Mouse (Mus musculus): Measurements from ENCODE around the gene Uqcc1. TPM values are rescaled to one million over a fixed set of nuclear protein-coding genes. Genes with fewer than 3 reads are reported as not detected.

Uqcc1 gene
- polyA plus RNA-seq, 1 experiment from 2014 or later: 76.1 TPM

DNA sequence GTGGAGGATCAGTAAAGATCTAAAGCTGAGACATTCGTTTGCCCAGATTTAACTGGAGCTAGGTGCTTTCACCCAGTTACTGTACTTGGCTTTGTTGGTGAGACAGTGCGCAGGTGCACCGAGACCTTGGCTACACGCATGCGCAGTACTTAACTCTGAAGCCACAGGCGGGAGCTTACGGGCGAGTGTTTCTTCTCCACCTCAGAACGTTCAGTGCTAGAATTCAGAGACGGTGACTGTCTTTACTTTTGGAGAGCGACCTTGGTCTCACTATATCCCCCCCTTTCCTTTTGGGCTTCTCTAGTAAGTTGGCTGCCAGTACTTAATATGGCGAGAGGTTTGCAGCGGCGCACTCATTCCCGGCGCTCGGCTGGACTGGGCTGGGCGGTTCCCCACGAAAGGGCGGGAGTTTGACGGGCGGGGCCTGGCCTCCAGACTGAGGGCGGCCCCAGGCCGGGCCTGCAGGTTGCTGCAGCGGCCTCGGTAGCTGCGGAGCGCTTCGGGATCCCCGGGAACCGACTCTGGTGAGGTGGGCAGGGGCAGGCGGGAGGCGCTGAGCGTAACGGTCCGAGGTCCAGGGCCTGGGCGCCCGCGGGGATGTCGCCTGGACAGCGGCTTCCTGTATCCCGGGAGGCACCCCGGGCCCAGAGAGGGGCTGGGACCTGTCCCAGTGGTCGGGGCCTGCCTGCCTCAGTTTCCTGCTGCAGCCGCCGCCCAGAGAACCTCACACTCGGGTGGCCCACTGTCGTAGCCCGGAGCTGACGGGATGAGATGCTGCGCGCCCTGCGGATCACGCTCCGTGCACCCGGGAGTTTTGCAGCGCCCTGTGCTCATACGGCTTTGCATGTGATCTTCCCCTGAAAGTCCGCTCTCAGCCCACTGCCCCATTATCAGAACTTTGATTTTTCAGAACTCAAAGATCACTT lies 26.3 kb upstream of the Uqcc1 start, which contains the start of gene Cep250:
Gene Cep250, plus strand, starts transcription at position 325 of the 926 bp plus-strand sequence.
- Histone ChIP-seq H3K4me3 (ENCODE audit: low read depth, low read length) (peak within 1 kb of the TSS; percentile 93), H3K36me3 (ENCODE audit: control insufficient read depth, insufficient read depth, low read length) (no peaks in the 10 kb centered on the region)

DNA sequence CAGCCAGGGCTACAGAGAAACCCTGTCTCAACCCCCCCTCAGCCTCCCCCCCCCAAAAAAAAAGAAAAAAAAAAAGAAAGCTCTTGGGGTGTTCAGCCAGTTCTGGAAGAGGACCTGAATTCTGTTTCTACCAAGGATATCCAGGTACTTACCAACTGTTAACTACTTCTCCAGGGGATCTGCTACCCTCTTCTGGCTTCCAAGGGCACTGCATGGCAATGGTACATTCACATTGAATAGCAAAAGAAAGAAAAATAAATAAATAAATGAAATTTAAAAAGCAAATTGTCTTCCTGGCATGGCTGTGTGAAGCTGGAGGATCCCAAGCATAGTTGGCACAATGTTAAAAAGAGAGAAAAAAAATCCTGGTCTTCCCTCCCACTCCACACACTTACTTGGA lies 21.9 kb upstream of the Uqcc1 start:
- Histone ChIP-seq H3K36me3 (ENCODE audit: control insufficient read depth, insufficient read depth, low read length) (no peaks in the 10 kb centered on the region), H3K4me2 (no peak overlapping the region), H3K4me1 (replicated peaks; ENCODE audit: control insufficient read depth, insufficient read depth, low read length) (no peaks in the 10 kb centered on the region; the same call in none of the 2 replicates), H3K27me3 (replicated peaks; ENCODE audit: control insufficient read depth, insufficient read depth, low read length) (no peaks in the 10 kb centered on the region; the same call in 1 of the 2 replicates), H3K9ac (ENCODE audit: low read depth, low read length) (no peak overlapping the region), H3K27ac (ENCODE audit: low read depth, low read length) (no peak overlapping the region), H3K4me3 (ENCODE audit: low read depth, low read length) (no peak overlapping the region), H3K9me3 (ENCODE audit: control insufficient read depth, low read length) (no peaks in the 10 kb centered on the region)
- ATAC-seq (replicated peaks; ENCODE audit: low FRiP score): no peak
- DNase-seq (ENCODE audit: low spot score): no peak

More for the DNA sequence above, 26.3 kb upstream of the Uqcc1 start, which contains the start of gene Cep250:
- Histone ChIP-seq H3K27me3 (replicated peaks; ENCODE audit: control insufficient read depth, insufficient read depth, low read length) (no peaks in the 10 kb centered on the region; the same call in 1 of the 2 replicates), H3K27ac (ENCODE audit: low read depth, low read length) (peak within 1 kb of the TSS; percentile 82), H3K4me1 (replicated peaks; ENCODE audit: control insufficient read depth, insufficient read depth, low read length) (0 out of 2 replicates have a peak, but pooled peaks cover 5% of the 10 kb centered on the region), H3K9me3 (ENCODE audit: control insufficient read depth, low read length) (no peaks in the 10 kb centered on the region), H3K9ac (ENCODE audit: low read depth, low read length) (peak within 1 kb of the TSS; percentile 96), H3K4me2 (peak within 1 kb of the TSS; percentile 81)
- WGBS: under 1% methylated on average over 59 of the region's 59 CpGs
- ATAC-seq (replicated peaks; ENCODE audit: low FRiP score) (peak; percentile 99), DNase-seq (ENCODE audit: low spot score) (peak; percentile 93)

DNA sequence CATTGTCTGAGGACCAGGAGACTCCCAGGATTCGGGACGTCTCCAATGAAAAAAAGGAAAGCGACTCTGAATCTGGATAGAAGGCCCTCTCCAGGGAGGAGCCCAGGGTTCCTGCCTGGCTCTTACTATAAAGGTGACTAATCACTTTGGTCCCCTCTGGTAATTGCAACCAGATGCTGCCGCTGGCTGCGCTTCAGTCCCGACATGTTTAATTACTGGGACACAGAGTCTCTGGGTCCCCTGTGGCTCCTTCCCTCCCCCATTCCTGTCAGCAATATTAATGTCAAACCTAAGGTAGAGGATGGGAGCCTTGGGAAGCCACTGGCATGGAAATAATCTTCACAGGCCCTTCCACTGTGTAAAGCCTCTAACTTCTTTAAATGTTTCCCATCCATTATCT lies 19.3 kb upstream of the Uqcc1 start:
- DNase-seq (ENCODE audit: low spot score) (no peak), ATAC-seq (replicated peaks; ENCODE audit: low FRiP score) (no peak)
- Histone ChIP-seq H3K9me3 (ENCODE audit: control insufficient read depth, low read length) (no peaks in the 10 kb centered on the region), H3K4me1 (replicated peaks; ENCODE audit: control insufficient read depth, insufficient read depth, low read length) (no peaks in the 10 kb centered on the region; the same call in none of the 2 replicates), H3K4me3 (ENCODE audit: low read depth, low read length) (no peak overlapping the region), H3K9ac (ENCODE audit: low read depth, low read length) (no peak overlapping the region), H3K27ac (ENCODE audit: low read depth, low read length) (no peak overlapping the region), H3K36me3 (ENCODE audit: control insufficient read depth, insufficient read depth, low read length) (no peaks in the 10 kb centered on the region), H3K27me3 (replicated peaks; ENCODE audit: control insufficient read depth, insufficient read depth, low read length) (no peaks in the 10 kb centered on the region; the same call in 1 of the 2 replicates), H3K4me2 (no peak overlapping the region)
- 30% methylated on average over 6 of the region's 6 CpGs for WGBS

DNA sequence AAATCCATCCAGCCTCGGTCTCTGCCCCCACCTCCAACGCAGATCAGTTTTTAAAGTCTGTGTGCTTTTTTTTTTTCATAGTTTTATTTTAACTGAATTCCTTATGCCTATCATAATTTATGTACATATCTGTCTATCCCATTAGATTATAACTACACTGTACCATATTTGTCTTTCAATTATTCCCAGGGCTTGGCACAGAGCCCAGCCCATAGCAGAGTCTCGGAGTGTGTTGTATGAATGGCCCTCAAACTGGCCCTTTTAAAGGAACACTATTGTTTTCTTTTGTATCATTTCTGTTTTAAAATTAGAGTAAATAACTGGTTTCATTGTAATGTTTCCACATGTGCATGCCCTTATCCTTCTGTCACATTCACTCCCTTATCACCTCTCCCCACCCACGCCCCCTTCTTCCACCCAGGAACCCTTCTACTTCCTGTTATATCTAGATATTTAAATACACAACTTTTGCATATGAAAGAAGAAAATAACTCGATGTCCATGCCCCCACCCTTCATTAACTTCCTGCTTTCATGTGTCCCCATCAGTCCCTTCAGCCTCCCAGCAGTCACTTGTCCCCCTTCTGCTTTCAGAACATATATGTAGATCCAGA lies 17.4 kb upstream of the Uqcc1 start:
- peak; percentile 64 for ATAC-seq (replicated peaks; ENCODE audit: low FRiP score)
- no peak overlapping the region for H3K4me3 ChIP-seq (ENCODE audit: low read depth, low read length)
- no peak overlapping the region for H3K27ac ChIP-seq (ENCODE audit: low read depth, low read length)
- no peak overlapping the region for H3K9ac ChIP-seq (ENCODE audit: low read depth, low read length)
- H3K27me3 ChIP-seq (replicated peaks; ENCODE audit: control insufficient read depth, insufficient read depth, low read length): no peaks in the 10 kb centered on the region
- H3K4me2 ChIP-seq: no peak overlapping the region; the same call in 1 of the 2 replicates
- peaks cover 6% of the 10 kb centered on the region for H3K4me1 ChIP-seq (replicated peaks; ENCODE audit: control insufficient read depth, insufficient read depth, low read length)
- no peaks in the 10 kb centered on the region for H3K9me3 ChIP-seq (ENCODE audit: control insufficient read depth, low read length)
- 54% methylated on average over 5 of the region's 5 CpGs for WGBS
- H3K36me3 ChIP-seq (ENCODE audit: control insufficient read depth, insufficient read depth, low read length): no peaks in the 10 kb centered on the region
- DNase-seq (ENCODE audit: low spot score): no peak

DNA sequence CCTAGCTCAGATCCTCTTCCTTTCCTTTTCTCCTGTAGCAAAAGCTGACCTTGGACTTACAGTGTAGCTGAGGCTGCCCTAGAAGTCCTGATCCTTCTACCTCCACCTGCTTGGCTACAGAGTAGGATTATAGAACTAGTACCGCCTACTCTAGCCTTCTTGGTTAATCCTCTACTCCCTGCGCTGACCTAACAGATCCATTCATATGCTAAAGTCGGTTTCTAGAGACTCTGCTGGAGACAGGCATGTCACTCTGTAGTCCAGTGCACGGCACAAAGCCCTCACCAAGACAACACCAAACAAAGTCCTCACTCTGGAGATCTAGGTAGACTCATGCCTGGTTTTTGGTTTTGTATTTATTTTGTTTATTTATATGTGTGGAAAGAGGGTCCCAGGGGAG lies 16.4 kb upstream of the Uqcc1 start:
- no peak for DNase-seq (ENCODE audit: low spot score)
- ATAC-seq (replicated peaks; ENCODE audit: low FRiP score): no peak
- Histone ChIP-seq H3K4me3 (ENCODE audit: low read depth, low read length) (no peak overlapping the region), H3K9me3 (ENCODE audit: control insufficient read depth, low read length) (no peaks in the 10 kb centered on the region), H3K27me3 (replicated peaks; ENCODE audit: control insufficient read depth, insufficient read depth, low read length) (no peaks in the 10 kb centered on the region), H3K36me3 (ENCODE audit: control insufficient read depth, insufficient read depth, low read length) (no peaks in the 10 kb centered on the region), H3K4me2 (no peak overlapping the region), H3K4me1 (replicated peaks; ENCODE audit: control insufficient read depth, insufficient read depth, low read length) (peaks cover 6% of the 10 kb centered on the region), H3K9ac (ENCODE audit: low read depth, low read length) (no peak overlapping the region), H3K27ac (ENCODE audit: low read depth, low read length) (no peak overlapping the region)
- 40% methylated on average over 4 of the region's 4 CpGs for WGBS

DNA sequence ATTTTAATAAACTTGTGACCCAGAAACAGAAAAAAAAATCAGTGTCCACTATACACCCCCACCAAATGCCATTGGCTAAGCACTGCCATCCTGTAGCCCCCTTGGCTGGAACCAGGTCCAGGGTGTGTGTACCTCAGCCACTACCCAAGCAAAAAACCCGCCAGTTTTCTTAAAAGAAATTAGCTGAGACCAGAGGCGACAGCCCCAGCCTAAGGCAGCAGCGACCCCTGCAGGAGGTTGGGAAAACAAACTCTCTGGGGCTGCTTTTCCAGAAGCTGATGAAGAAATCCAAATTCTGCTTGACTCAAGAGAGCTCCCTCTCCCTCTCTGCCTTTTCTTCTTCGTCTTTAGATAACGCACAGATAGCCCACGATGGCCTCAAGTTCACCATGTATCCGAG lies 16.0 kb upstream of the Uqcc1 start:
- DNase-seq (ENCODE audit: low spot score): peak; percentile 60
- H3K27ac ChIP-seq (ENCODE audit: low read depth, low read length): no peak overlapping the region
- 2% methylated on average over 7 of the region's 7 CpGs for WGBS
- H3K9ac ChIP-seq (ENCODE audit: low read depth, low read length): no peak overlapping the region
- no peak overlapping the region for H3K4me3 ChIP-seq (ENCODE audit: low read depth, low read length)
- H3K36me3 ChIP-seq (ENCODE audit: control insufficient read depth, insufficient read depth, low read length): no peaks in the 10 kb centered on the region
- H3K4me1 ChIP-seq (replicated peaks; ENCODE audit: control insufficient read depth, insufficient read depth, low read length): peaks cover 6% of the 10 kb centered on the region
- no peak overlapping the region for H3K4me2 ChIP-seq
- no peaks in the 10 kb centered on the region for H3K27me3 ChIP-seq (replicated peaks; ENCODE audit: control insufficient read depth, insufficient read depth, low read length)
- no peaks in the 10 kb centered on the region for H3K9me3 ChIP-seq (ENCODE audit: control insufficient read depth, low read length)
- 0 out of 2 replicates have a peak, but pooled peaks have one; percentile 29 for ATAC-seq (replicated peaks; ENCODE audit: low FRiP score)

DNA sequence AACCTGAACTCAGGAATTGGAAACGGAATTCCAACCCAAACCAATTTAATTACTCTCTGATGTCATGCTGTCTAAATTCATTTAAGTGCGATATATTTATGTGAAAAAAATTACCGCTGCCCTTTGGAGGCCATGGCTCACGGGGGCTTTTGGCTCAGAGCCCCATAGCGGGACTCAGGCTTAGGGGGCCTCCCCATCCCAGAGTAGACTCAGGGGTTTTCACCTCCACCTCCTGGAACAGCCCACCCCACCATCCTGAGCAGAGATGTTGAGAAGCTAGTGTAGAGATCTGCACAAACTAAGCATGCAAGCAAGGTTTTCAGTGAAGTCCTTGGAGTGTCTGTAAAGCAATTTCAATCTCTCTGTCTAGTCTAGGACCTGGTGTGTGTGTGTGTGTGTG lies 15.5 kb upstream of the Uqcc1 start:
- H3K27ac ChIP-seq (ENCODE audit: low read depth, low read length): no peak overlapping the region
- peaks cover 6% of the 10 kb centered on the region for H3K4me1 ChIP-seq (replicated peaks; ENCODE audit: control insufficient read depth, insufficient read depth, low read length)
- ATAC-seq (replicated peaks; ENCODE audit: low FRiP score): no peak
- no peak for DNase-seq (ENCODE audit: low spot score)
- H3K4me2 ChIP-seq: no peak overlapping the region
- H3K27me3 ChIP-seq (replicated peaks; ENCODE audit: control insufficient read depth, insufficient read depth, low read length): no peaks in the 10 kb centered on the region
- H3K4me3 ChIP-seq (ENCODE audit: low read depth, low read length): no peak overlapping the region
- WGBS: 81% methylated on average over 5 of the region's 5 CpGs
- H3K9ac ChIP-seq (ENCODE audit: low read depth, low read length): no peak overlapping the region
- H3K9me3 ChIP-seq (ENCODE audit: control insufficient read depth, low read length): no peaks in the 10 kb centered on the region
- no peaks in the 10 kb centered on the region for H3K36me3 ChIP-seq (ENCODE audit: control insufficient read depth, insufficient read depth, low read length)

DNA sequence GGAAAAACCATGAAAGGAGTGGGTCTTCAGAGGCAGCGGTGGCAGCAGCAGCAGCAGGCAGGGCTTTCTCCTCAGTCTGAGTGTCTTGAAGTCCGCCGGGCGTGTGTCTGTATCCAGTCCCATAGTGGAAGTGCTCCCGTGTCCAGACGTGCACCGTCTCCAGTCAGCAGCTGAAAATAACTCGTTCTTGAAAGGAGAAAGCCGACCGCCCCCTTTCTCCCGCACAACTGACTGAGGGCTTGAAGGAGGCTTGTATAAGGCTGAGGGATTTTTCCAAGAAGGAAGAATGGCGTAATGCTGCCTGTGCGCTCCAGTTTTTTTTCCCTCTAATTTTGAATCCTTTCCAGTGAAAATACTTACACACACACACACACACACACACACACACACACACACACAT lies 15.0 kb upstream of the Uqcc1 start, which contains the start of gene Gdf5:
Gene Gdf5, minus strand, starts transcription at position 244 of the 400 bp plus-strand sequence.
- no peak within 1 kb of the TSS for H3K4me2 ChIP-seq
- no peak for DNase-seq (ENCODE audit: low spot score)
- ATAC-seq (replicated peaks; ENCODE audit: low FRiP score): no peak

More for the DNA sequence above, 15.0 kb upstream of the Uqcc1 start, which contains the start of gene Gdf5:
- peaks cover 6% of the 10 kb centered on the region for H3K4me1 ChIP-seq (replicated peaks; ENCODE audit: control insufficient read depth, insufficient read depth, low read length)
- no peaks in the 10 kb centered on the region for H3K27me3 ChIP-seq (replicated peaks; ENCODE audit: control insufficient read depth, insufficient read depth, low read length)
- no peak within 1 kb of the TSS for H3K4me3 ChIP-seq (ENCODE audit: low read depth, low read length)
- no peaks in the 10 kb centered on the region for H3K36me3 ChIP-seq (ENCODE audit: control insufficient read depth, insufficient read depth, low read length)
- no peak within 1 kb of the TSS for H3K27ac ChIP-seq (ENCODE audit: low read depth, low read length)
- 63% methylated on average over 13 of the region's 13 CpGs for WGBS
- H3K9ac ChIP-seq (ENCODE audit: low read depth, low read length): no peak within 1 kb of the TSS
- no peaks in the 10 kb centered on the region for H3K9me3 ChIP-seq (ENCODE audit: control insufficient read depth, low read length)

Measured in liver, embryonic 11.5 days (tissue).